Mouse (Mus musculus) adrenal gland, postnatal 36 days (tissue): Measurements from ENCODE around the gene Fbxo3. TPM values are rescaled to one million over a fixed set of nuclear protein-coding genes. Genes with fewer than 3 reads are reported as not detected.
A peak's percentile ranks its signal among the peaks of the same experiment; 100 is the strongest.
"Not testable (repeated sequence)": the region's sequence is repeated elsewhere in the genome, so short reads cannot be mapped to it uniquely, and the experiment has no call there.

ENCODE experiments used
- DNase-seq, 2 experiments: peaks; one replicate each; pipeline ENCODE4 v3.0.0; 2021; ENCODE audit warnings: mixed read lengths in 1 of 2
- long read RNA-seq, 2 experiments: library from polyadenylated mRNA; stranded (forward); transcript quantifications; one replicate each; pipeline ENCODE4 v2.0.0; 2021; ENCODE audit warnings: borderline sequencing depth in 2 of 2
- total RNA-seq, 2 experiments: library from RNA; stranded (reverse); gene quantifications; 2 replicates each; pipeline ENCODE4 v1.2.3; 2021

Fbxo3 gene
- total RNA-seq, result 100 to 1,000 TPM in 1 of 2 experiments, 10 to 100 TPM in 1; 71.5 to 103 TPM
- long read RNA-seq, experiment 1, full-length matches to known transcripts, result 153 of 183 reads
- long read RNA-seq, experiment 1, partial matches to known transcripts, result 8 of 183 reads
- long read RNA-seq, experiment 1, other reads (novel, unspliced or antisense), result 22 of 183 reads
- long read RNA-seq, experiment 2, full-length matches to known transcripts, result 26 of 33 reads
- long read RNA-seq, experiment 2, partial matches to known transcripts, result 1 of 33 reads
- long read RNA-seq, experiment 2, other reads (novel, unspliced or antisense), result 6 of 33 reads

GRCm38 (mm10) chr2:104027458-104028138, at the start of gene Fbxo3:
Gene Fbxo3 (plus strand): TSS chr2:104027721.
- peak; percentile 92 to 94 for DNase-seq

- peak; percentile 86 to 88 for DNase-seq
These were observed 45.3 kb upstream of the Fbxo3 start for GRCm38 (mm10) chr2:103982250-103982649.

GRCm38 (mm10) chr2:103983146-103983545, 44.4 kb upstream of the Fbxo3 start:
- DNase-seq, result no peak

GRCm38 (mm10) chr2:103987595-103987994, 39.9 kb upstream of the Fbxo3 start:
- DNase-seq, result not testable (repeated sequence)

GRCm38 (mm10) chr2:103989724-103990123, 37.8 kb upstream of the Fbxo3 start:
- DNase-seq, result no peak

GRCm38 (mm10) chr2:103991303-103991702, 36.2 kb upstream of the Fbxo3 start:
- no peak for DNase-seq

GRCm38 (mm10) chr2:103992162-103992561, 35.4 kb upstream of the Fbxo3 start:
- no peak for DNase-seq

- DNase-seq, result no peak
These were observed 34.7 kb upstream of the Fbxo3 start for GRCm38 (mm10) chr2:103992618-103993332.

- DNase-seq, result no peak
These were observed 26.4 kb upstream of the Fbxo3 start for GRCm38 (mm10) chr2:104001076-104001475.

- no peak for DNase-seq
These were observed 25.7 kb upstream of the Fbxo3 start for GRCm38 (mm10) chr2:104001861-104002260.

GRCm38 (mm10) chr2:104002711-104003413, 24.7 kb upstream of the Fbxo3 start:
- peak; percentile 57 to 64 for DNase-seq

GRCm38 (mm10) chr2:104007793-104008519, 19.6 kb upstream of the Fbxo3 start:
- no peak for DNase-seq

GRCm38 (mm10) chr2:104008853-104009252, 18.7 kb upstream of the Fbxo3 start:
- not testable (repeated sequence) for DNase-seq

- DNase-seq, result no peak
These were observed 4.4 kb upstream of the Fbxo3 start for GRCm38 (mm10) chr2:104023096-104023495.

GRCm38 (mm10) chr2:104024656-104025055, 2.9 kb upstream of the Fbxo3 start:
- no peak for DNase-seq

- peak; percentile 50 for DNase-seq
These were observed 710 bp downstream of the Fbxo3 start, which contains the start of gene 4931422A03Rik for GRCm38 (mm10) chr2:104028139-104028723. Gene 4931422A03Rik (minus strand): TSS chr2:104028361.

- DNase-seq, result no peak
These were observed 1.6 kb downstream of the Fbxo3 start for GRCm38 (mm10) chr2:104029074-104029473.

- DNase-seq, result no peak
These were observed 2.9 kb downstream of the Fbxo3 start for GRCm38 (mm10) chr2:104030381-104030780.

GRCm38 (mm10) chr2:104032056-104032455, 4.5 kb downstream of the Fbxo3 start:
- no peak for DNase-seq

GRCm38 (mm10) chr2:104034832-104035472, 7.4 kb downstream of the Fbxo3 start:
- peak; percentile 74 to 75 for DNase-seq

- no peak for DNase-seq
These were observed 8.1 kb downstream of the Fbxo3 start for GRCm38 (mm10) chr2:104035595-104035994.
